Mouse (Mus musculus) CH12.LX (cell line): ENCODE results near the gene Vamp8. TPM values are rescaled to one million over a fixed set of nuclear protein-coding genes. Genes with fewer than 3 reads are reported as not detected.

Experiments
- DNase-seq: peaks from one replicate; pipeline ENCODE4 v3.0.0-alpha.2; 2013; ENCODE audit errors: extremely low read depth
- H3K27ac ChIP-seq: 2 replicates; pipeline ENCODE4 v1.5.1; 2012; ENCODE audit warnings: low read depth, mild to moderate bottlenecking, control low read depth, moderate library complexity; ENCODE audit not compliant: insufficient read depth
- H3K27me3 ChIP-seq: replicated peaks from 2 replicates; pipeline ENCODE3; 2012; ENCODE audit warnings: inconsistent platforms
- H3K36me3 ChIP-seq, 2 experiments: replicated peaks in 1 of 2; 2 replicates each; pipeline versions ENCODE3 to v1.6.1; 2012; ENCODE audit warnings: inconsistent platforms in 1 of 2, low read length in 1 of 2, mild to moderate bottlenecking in 1 of 2, mixed read lengths in 1 of 2, moderate library complexity in 1 of 2; ENCODE audit not compliant: control insufficient read depth in 1 of 2, insufficient read depth in 1 of 2
- H3K4me1 ChIP-seq, 2 experiments: 2 replicates each; pipeline ENCODE4 v1.6.1; 2012; ENCODE audit warnings: inconsistent platforms in 1 of 2, moderate library complexity in 1 of 2; ENCODE audit not compliant: insufficient read depth in 2 of 2, control insufficient read depth in 1 of 2
- H3K4me2 ChIP-seq: 2 replicates; pipeline ENCODE4 v1.6.1; 2012; ENCODE audit warnings: low read depth, mild to moderate bottlenecking, control low read depth; ENCODE audit not compliant: poor library complexity, insufficient read depth, severe bottlenecking
- H3K4me3 ChIP-seq, 3 experiments: fragments of 150-350 bp in 1 of 3; sonication (generic) in 1 of 3; replicated peaks in 1 of 3; 2 replicates each; pipeline versions ENCODE3 to v1.5.1; 2011 to 2012; ENCODE audit warnings: low read depth in 2 of 3, low read length in 2 of 3, mild to moderate bottlenecking in 2 of 3, moderate library complexity in 2 of 3, control low read depth in 1 of 3, improper control_type of control experiment in 1 of 3, inconsistent platforms in 1 of 3, mixed read lengths in 1 of 3; ENCODE audit not compliant: poor library complexity in 1 of 3
- H3K79me2 ChIP-seq: replicated peaks from 2 replicates; pipeline ENCODE4 v1.6.1; 2012; ENCODE audit warnings: mild to moderate bottlenecking, moderate library complexity; ENCODE audit not compliant: control insufficient read depth, poor library complexity, insufficient read depth, severe bottlenecking; ENCODE audit errors: extremely low read depth
- H3K9ac ChIP-seq: 2 replicates; pipeline ENCODE4 v1.6.1; 2012; ENCODE audit warnings: low read depth, mild to moderate bottlenecking, control low read depth, moderate library complexity; ENCODE audit not compliant: insufficient read depth
- H3K9me3 ChIP-seq: replicated peaks from 2 replicates; pipeline ENCODE3; 2012; ENCODE audit warnings: low read length, inconsistent platforms, mixed read lengths
- BHLHE40 ChIP-seq: IDR thresholded peaks from 2 replicates; pipeline ENCODE4 v1.6.1; 2011; ENCODE audit warnings: mild to moderate bottlenecking, low read depth, low read length, improper control_type of control experiment
- CHD1 ChIP-seq: IDR thresholded peaks from 2 replicates; pipeline ENCODE4 v1.6.1; 2012; ENCODE audit warnings: low read depth, low read length, improper control_type of control experiment, inconsistent platforms
- JUN ChIP-seq: IDR thresholded peaks from 2 replicates; pipeline ENCODE4 v1.6.1; 2011; ENCODE audit warnings: low read depth, mild to moderate bottlenecking, low read length, improper control_type of control experiment, moderate library complexity; ENCODE audit not compliant: insufficient read depth
- JUND ChIP-seq: conservative IDR thresholded peaks from 2 replicates; pipeline ENCODE4 v1.6.1; 2011; ENCODE audit warnings: low read depth, low read length, improper control_type of control experiment
- PAX5 ChIP-seq: IDR thresholded peaks from 2 replicates; pipeline ENCODE4 v1.6.1; 2012; ENCODE audit warnings: low read length, inconsistent platforms, mixed read lengths
- POLR2AphosphoS2 ChIP-seq: IDR thresholded peaks from 2 replicates; pipeline ENCODE4 v1.6.1; 2011; ENCODE audit warnings: low read depth, low read length, improper control_type of control experiment
- SIN3A ChIP-seq: IDR thresholded peaks from 2 replicates; pipeline ENCODE4 v1.6.1; 2012; ENCODE audit warnings: low read length, improper control_type of control experiment, inconsistent platforms
- UBTF ChIP-seq: IDR thresholded peaks from 2 replicates; pipeline ENCODE4 v1.6.1; 2012; ENCODE audit warnings: low read depth, mild to moderate bottlenecking, inconsistent platforms, low read length, improper control_type of control experiment, moderate library complexity
- USF1 ChIP-seq: IDR thresholded peaks from 2 replicates; pipeline ENCODE4 v1.6.1; 2014; ENCODE audit warnings: low read depth, mild to moderate bottlenecking, inconsistent platforms, low read length, improper control_type of control experiment
- USF2 ChIP-seq: conservative IDR thresholded peaks from 2 replicates; pipeline ENCODE4 v1.6.1; 2011; ENCODE audit warnings: low read depth, low read length, improper control_type of control experiment
- ZMIZ1 ChIP-seq: IDR thresholded peaks from 2 replicates; pipeline ENCODE4 v1.6.1; 2012; ENCODE audit warnings: low read depth, mild to moderate bottlenecking, inconsistent platforms, low read length, improper control_type of control experiment
- ZNF384 ChIP-seq: IDR thresholded peaks from 2 replicates; pipeline ENCODE4 v1.6.1; 2012; ENCODE audit warnings: low read depth, low read length, improper control_type of control experiment, inconsistent platforms
- dilution Hi-C: fragments of 300-500 bp; cut with MboI; formaldehyde crosslinking; loops from 2 replicates; pipeline ENCODE4 v1.14.3; 2020; ENCODE audit warnings: low sequenced_read_pairs; ENCODE audit not compliant: extremely low pct_unique_long_range_greater_than_20kb, extremely low pct_ligation_motif_present
- in situ Hi-C: fragments of 300-500 bp; cut with MboI; formaldehyde crosslinking; loops from 3 replicates; pipeline ENCODE4 v1.14.3; 2019; ENCODE audit warnings: low sequenced_read_pairs, low pct_ligation_motif_present, low pct_unique_long_range_greater_than_20kb, mixed read lengths
- polyA plus RNA-seq: library from polyadenylated mRNA; unstranded; fragments of >175 nt; gene quantifications from 2 replicates; pipeline ENCODE4 v1.2.1, GENCODE M21; 2012; ENCODE audit warnings: low read depth; ENCODE audit not compliant: insufficient read length
- total RNA-seq, 2 experiments: library from RNA; depleted of rRNA; stranded (reverse); fragments of 300-350 nt in 1 of 2; fragments of >200 nt in 1 of 2; gene quantifications; 2 replicates each; pipeline ENCODE4 v1.2.3; 2012 to 2014

Gene Vamp8
- total and polyA plus RNA-seq, 3 experiments: 98.9 to 130 (median 110) TPM

DNA sequence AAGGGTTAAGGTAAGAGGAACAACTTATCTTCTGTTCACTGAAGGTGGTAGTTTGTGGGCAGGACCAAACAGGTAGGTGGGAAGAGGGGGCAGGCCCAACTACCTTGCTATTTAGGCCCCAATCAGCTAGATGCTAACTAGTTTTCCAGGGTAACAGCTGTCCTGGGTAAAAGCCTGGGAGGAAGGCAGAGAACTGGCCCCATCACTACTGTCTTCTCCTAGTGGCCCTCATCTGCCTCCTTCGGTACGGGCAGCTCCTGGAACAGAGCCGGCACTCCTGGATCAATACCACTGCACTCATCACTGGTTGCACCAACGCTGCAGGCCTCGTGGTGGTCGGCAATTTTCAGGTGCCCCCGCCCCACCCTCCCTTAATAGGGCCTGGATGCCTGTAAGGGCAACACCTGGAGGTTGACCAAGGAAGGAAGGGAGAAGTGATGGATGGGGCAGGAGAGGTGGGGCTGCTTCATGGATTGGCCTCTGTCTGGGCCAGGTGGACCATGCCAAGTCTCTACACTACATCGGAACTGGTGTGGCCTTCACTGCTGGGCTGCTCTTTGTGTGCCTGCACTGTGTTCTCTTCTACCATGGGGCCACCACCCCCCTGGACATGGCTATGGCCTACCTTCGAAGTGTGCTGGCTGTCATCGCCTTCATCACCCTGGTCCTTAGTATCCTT lies 32.3 kb downstream of the Vamp8 start:
- no peak overlapping the region for H3K4me3 ChIP-seq
- H3K36me3 ChIP-seq: peaks cover 45 to 78% of the 10 kb centered on the region in 2 experiments
- TF ChIP-seq USF1 (no peak), PAX5 (no peak), ZMIZ1 (no peak)
- no peaks in the 10 kb centered on the region for H3K27me3 ChIP-seq
- H3K4me1 ChIP-seq: peaks cover 3 to 18% of the 10 kb centered on the region in 2 experiments; a peak in 3 of 4 replicates
- in situ Hi-C loops (no loop called here), dilution Hi-C loops (no loop called here)
- no peak overlapping the region for H3K9ac ChIP-seq
- H3K4me2 ChIP-seq: no peak overlapping the region
- peaks cover 7% of the 10 kb centered on the region for H3K9me3 ChIP-seq
- peaks cover 15% of the 10 kb centered on the region for H3K79me2 ChIP-seq
- H3K27ac ChIP-seq: no peak overlapping the region
- no peak for DNase-seq

DNA sequence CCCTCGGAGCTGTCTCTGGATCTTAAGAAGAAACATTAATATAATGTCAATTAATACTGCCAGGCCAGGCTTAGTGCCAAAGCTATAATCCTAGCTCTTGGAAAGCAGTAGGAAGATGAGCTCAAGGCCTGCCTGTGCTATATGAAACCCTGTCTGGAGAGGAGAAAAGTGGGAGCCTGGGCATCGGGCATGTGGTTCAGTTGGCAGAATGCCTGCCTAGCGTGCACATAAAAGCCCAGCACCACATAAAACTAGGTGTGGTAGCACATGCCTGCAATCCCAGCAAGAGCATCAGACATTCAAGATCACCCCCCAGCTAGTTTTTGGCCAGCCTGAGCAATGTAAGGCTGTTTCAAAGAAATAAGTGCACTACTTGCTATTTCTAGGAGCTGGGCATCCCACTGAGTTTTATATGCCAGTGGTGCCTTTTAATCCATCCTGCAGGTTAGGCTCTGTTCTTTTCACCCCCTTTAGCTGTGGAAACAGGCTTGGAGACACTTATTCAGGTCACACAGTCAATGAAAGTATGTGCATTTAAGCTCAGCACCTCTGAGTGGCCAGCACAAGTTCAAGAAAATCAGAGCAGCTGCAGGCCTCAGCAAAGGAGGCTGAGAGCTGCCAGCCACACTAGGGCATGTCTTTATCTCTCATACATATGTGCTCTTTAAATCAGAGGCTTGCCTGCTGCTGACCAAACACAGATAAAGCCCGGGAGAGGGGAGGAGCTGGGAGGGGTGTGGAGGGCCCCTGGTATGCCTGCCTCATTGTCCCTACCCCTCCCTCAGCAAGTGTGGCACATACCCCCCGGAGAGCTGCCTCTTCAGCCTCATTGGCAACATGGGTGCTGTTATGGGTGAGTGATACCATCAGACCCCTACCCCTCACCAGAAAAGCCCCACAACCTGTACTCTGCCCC lies 33.1 kb downstream of the Vamp8 start:
- H3K4me2 ChIP-seq: no peak overlapping the region
- DNase-seq: no peak
- H3K9me3 ChIP-seq: peaks cover 7% of the 10 kb centered on the region
- H3K27me3 ChIP-seq: no peaks in the 10 kb centered on the region
- peaks cover 6 to 25% of the 10 kb centered on the region in 2 experiments; a peak in 3 of 4 replicates for H3K4me1 ChIP-seq
- no peak overlapping the region for H3K4me3 ChIP-seq
- peaks cover 45 to 82% of the 10 kb centered on the region in 2 experiments for H3K36me3 ChIP-seq
- in situ Hi-C loops (no loop called here), dilution Hi-C loops (no loop called here)
- H3K27ac ChIP-seq: no peak overlapping the region
- H3K9ac ChIP-seq: no peak overlapping the region
- peaks cover 15% of the 10 kb centered on the region for H3K79me2 ChIP-seq
- TF ChIP-seq POLR2AphosphoS2 (no peak), USF1 (no peak), BHLHE40 (no peak), JUN (no peak), SIN3A (no peak), USF2 (no peak), ZNF384 (no peak), JUND (no peak), ZMIZ1 (no peak), UBTF (no peak), CHD1 (no peak)
